Mouse (Mus musculus) c-Kit-positive CD71-negative TER-119-negative erythroid progenitor cells, embryonic 14.5 days (primary cell): ENCODE measurements around the gene Aars.
"Not testable (repeated sequence)": the region's sequence is repeated elsewhere in the genome, so short reads cannot be mapped to it uniquely, and the experiment has no call there.

Source experiments
- DNase-seq: peaks from one replicate; pipeline ENCODE4 v3.0.0-alpha.2; 2013; ENCODE audit warnings: low read depth

The Aars gene

GRCm38 (mm10) chr8:111055031-111055634, 22.2 kb downstream of the Aars start:
- DNase-seq, result no peak

GRCm38 (mm10) chr8:111055661-111056060, 22.7 kb downstream of the Aars start:
- no peak for DNase-seq

GRCm38 (mm10) chr8:111056158-111056663, 23.3 kb downstream of the Aars start, which contains the start of gene Exosc6:
Gene Exosc6 (plus strand): TSS chr8:111056339.
- DNase-seq, result peak; percentile 87

GRCm38 (mm10) chr8:111056691-111057293, 23.8 kb downstream of the Aars start:
- no peak for DNase-seq

- no peak for DNase-seq
Measured at GRCm38 (mm10) chr8:111058946-111059572, 26.1 kb downstream of the Aars start.

- DNase-seq, result no peak
Measured at GRCm38 (mm10) chr8:111061688-111062071, 28.7 kb downstream of the Aars start.

DNA sequence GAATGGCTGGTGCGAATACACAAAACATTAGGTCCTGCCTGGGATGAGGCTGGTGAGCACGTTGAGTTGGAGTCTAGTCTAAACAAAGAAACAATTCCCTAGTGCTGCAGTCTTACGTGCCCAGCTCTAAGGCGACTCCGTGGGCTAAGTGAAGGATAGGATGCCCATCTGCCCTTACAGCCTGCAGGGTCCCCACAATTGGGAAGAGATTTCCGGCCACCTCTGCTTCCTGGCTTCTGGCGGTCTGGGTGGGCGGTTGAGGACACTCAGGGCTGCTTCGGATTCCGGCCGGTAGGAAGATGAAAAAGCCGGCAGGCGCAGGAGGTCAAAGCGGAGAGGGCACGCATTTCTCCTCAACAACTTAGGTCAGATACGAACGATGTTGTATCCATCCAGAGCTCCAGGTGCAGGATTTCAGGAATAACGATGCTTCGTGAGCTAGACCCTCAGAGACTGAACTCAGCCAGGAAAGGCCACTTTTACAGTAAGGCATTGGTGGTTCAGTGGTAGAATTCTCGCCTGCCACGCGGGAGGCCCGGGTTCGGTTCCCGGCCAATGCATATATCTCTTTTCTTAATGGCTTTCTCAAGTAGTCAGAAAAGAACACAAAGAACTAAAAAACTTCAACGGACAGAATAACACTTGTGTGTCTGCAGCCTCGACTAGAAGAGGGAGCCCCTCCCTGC, 29.3 kb downstream of the Aars start:
- DNase-seq, result peak; percentile 60

DNA sequence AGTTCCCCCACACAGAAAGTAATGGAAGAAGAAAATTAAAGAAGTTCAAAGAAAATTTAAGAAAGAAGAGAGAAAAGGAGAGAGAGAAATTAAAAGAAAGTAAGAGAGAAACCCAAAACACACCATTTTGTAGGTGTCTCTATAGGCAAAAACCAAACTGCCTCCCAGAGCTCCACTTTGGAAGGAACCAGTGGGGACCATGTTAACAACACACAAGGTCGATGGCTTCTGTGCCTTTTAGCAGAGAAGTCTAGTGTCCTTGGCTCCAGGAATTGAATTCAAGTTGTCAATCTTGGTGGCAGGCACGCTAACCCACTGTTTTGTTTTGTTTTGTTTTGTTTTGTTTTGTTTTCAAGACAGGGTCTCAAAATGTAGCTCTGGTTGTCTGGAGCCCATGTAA, 29.9 kb downstream of the Aars start:
- no peak for DNase-seq

- no peak for DNase-seq
Measured at GRCm38 (mm10) chr8:111066308-111066707, 33.4 kb downstream of the Aars start.

DNA sequence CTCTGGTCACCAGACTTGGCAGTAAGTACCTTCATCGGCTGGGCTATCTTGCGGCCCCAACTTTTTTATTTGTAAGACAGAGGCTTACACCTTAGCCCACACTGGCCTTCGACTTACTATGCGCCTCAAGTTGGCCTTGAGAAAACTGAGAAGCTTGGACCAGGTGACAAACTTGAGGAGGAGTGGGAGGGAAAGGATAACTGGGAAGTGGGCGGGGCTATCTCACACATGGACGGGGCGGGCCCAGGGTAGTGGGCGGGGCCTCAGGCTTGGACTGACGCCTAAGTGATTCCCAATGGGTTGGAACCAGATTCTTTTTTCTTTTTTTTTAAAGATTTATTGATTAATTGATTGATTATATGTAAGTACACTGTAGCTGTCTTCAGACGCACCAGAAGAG, 34.5 kb downstream of the Aars start:
- no peak for DNase-seq

- not testable (repeated sequence) for DNase-seq
Measured at GRCm38 (mm10) chr8:111068660-111069059, 35.7 kb downstream of the Aars start.

DNA sequence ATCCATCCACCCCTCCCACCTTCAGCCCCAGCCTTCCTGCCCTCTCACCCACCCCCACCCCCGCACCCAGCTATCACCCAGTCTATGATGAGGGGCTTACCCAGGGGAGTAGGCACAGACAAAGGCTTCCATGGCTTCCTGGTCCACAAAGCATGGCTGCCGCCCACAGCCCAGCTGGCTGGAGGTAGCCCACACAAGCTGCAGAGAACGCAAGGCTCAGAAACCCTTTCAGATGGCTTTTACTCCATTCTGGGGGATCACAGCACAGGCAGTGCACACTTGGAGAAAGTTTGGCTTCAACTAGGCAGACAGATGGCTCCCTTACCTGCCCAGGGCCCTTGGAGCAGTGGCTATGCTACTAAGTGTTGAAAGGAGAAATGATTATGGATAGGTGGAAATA, 43.0 kb downstream of the Aars start:
- DNase-seq, result no peak

DNA sequence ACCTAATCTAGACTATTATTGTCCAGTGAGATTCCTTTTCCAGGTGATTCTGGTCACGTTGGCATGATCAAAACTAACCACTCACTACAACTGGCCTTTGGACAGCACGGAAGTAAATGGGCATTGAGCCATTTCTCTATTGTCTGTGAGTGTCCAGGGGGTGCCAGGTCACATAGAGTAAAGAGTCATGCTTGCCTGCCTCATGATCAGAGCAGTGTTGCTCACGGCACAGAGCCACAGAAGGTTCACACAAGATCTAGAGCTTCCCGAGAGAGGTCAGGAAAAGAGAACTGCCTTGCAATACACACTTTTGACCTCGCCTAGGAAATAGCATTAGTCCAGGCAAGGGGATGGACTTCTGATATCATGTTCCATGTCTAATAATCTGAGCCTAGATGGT, 46.5 kb downstream of the Aars start:
- DNase-seq, result no peak

DNA sequence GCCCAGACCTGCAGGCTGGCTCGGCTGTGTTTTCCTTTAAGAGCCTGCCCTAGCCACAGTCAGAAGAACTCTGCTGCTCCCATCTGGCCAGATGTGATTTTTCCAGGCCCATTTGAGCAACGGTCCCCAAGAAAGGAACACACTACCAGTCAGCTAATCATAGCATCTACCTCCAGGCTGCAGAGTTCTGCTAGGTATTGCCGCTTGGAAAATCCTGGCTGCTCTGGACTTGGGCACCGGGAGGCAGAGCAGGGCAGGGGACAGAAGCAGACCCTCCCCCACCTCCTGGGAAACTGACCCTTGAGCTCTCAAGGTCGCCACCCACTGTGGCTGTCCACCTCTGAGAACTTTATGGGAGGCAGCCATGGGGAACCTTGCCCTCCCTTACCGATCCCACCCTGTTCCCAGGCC, 46.9 kb downstream of the Aars start:
- no peak for DNase-seq

DNA sequence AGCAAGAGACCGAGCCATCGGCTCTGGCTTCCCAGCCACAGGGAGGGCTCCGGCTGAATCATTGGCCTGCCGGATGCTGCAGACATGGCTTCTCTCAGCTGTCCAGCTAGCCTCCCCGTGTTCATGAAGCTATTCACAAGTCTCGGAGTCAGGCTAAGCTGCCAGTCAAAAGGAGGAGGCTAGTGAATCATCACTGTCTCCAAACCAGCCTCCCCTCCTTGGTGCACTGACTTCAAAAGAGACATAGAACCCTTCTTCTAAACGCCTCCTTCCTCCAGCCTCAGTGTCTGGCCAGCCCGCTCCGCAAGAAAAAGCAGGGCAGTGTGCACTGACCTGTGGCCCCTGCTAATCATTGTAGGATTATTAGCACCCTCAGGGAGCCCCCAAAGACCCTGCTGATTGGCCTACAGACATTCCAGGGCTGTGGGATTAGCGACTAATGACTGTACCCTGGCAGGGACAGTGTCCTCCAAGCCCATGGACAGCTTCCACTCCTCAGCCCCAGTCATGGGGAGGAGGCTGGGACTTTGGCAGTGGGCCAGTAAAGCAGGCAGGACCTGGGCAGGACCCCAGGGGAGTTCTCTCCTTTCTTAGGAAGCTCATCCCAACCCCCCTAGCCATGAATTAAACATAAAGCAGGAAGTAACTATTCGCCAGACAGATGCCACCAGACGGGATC, 48.8 kb downstream of the Aars start:
- no peak for DNase-seq

GRCm38 (mm10) chr8:111083936-111084335, 51.0 kb downstream of the Aars start:
- not testable (repeated sequence) for DNase-seq

- DNase-seq, result peak; percentile 60
Measured at GRCm38 (mm10) chr8:111090126-111090525, 57.2 kb downstream of the Aars start.

GRCm38 (mm10) chr8:111091706-111092105, 58.8 kb downstream of the Aars start:
- DNase-seq, result no peak

DNA sequence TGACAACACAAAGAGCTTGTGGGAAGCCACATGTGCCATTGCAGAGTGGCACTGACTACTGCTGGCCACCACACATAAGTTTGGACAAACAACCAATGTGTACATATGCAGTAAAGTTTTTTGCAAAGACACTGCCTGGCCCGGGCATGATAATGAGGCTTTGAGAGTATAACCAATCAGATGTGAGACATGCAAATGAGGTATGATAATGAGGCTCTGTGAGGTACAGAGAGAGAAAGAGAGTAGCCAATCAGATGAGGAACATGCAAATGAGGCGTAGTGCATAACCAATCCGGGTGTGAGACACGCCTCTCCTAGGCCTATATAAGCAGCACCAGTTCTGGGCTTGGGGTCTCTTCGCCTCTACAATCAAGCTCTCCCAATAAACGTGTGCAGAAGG, 59.4 kb downstream of the Aars start, which contains the start of gene Clec18a:
Gene Clec18a (minus strand): TSS at position 101 of the 400 bp plus-strand sequence.
- not testable (repeated sequence) for DNase-seq

- DNase-seq, result peak; percentile 72
Measured at GRCm38 (mm10) chr8:111093865-111094718, 61.1 kb downstream of the Aars start, which contains the start of gene Pdpr. Gene Pdpr (plus strand): TSS chr8:111094630.

GRCm38 (mm10) chr8:111094719-111095302, 61.9 kb downstream of the Aars start:
- not testable (repeated sequence) for DNase-seq
